Mouse (Mus musculus) cerebellum, adult 2 months (tissue): ENCODE measurements at regions not wholly inside any gene's neighbourhood (a gene's known extent, or its start where the extent isn't known, plus 50 kb on each side); places are given as distances from the start of the nearest gene placed in this dataset.

Experiments used
- CTCF ChIP-seq: fragments of 200-500 bp; IDR thresholded peaks from 2 replicates; pipeline ENCODE4 v1.5.1; 2011; ENCODE audit warnings: low read depth, mild to moderate bottlenecking, control low read depth, low read length, moderate library complexity, borderline replicate concordance; ENCODE audit not compliant: insufficient read depth
- POLR2A ChIP-seq: fragments of 200-500 bp; IDR thresholded peaks from 2 replicates; pipeline ENCODE4 v1.6.1; 2011; ENCODE audit warnings: low read length, control low read depth, borderline replicate concordance; ENCODE audit not compliant: insufficient read depth

- TF ChIP-seq CTCF (no peak), POLR2A (no peak)
These were observed 823.1 kb downstream of the Fam181b start for GRCm38 (mm10) chr7:93902770-93903169.
